Mouse (Mus musculus): ENCODE data around the gene Erf.

Gene Erf

GRCm38 (mm10) chr7:25281166-25281733 is 30.7 kb upstream of the Erf start:
- DNase-seq (ENCODE audit: low read depth, low spot score) = peak; percentile 44

DNA sequence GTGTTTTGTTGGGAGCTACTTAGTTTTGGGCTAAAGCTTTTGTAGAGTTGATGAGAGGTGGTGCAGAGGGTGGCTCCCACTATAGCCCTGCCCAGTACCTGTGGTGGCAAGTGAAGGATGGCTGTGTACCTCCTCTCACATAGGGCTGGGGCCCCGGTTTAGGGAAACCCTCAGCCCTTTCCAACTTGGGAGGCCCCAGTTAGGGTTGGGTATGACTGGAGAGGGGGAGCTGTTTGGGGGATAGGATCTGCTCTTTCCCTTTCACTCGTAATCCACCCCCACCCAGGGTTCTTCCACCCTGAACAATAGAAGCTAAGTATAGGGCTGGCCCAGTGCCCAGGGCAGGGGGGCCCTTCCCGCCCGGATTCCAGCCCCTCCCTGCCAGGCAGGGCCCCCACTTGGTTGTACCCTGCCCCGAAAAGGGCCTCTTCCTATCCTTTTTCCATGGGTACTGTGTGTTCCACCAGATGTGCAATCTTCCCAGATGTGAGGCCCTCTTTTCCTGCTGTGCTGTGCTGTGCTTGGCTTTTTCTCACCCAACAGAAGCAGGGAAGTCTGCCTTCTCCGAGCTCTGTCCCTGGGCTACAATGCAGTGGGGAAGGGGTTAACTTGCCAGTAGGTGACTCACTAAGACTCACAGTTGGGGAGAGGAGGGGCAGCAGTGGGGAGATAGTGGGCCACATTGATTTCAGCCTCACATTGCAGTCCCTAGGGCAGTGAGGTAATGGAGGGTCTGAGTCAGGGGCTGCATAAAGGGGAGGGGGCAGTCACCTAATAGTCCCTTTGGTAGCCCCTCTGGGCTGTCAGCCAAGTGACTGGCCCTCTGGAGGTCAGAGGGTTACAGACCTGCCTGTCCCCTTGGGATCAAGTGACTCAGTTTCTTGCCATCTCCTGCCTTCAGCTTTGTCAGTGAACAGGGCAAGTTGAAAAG is 29.6 kb upstream of the Erf start:
- peak; percentile 90 for DNase-seq (ENCODE audit: low read depth, low spot score)

DNA sequence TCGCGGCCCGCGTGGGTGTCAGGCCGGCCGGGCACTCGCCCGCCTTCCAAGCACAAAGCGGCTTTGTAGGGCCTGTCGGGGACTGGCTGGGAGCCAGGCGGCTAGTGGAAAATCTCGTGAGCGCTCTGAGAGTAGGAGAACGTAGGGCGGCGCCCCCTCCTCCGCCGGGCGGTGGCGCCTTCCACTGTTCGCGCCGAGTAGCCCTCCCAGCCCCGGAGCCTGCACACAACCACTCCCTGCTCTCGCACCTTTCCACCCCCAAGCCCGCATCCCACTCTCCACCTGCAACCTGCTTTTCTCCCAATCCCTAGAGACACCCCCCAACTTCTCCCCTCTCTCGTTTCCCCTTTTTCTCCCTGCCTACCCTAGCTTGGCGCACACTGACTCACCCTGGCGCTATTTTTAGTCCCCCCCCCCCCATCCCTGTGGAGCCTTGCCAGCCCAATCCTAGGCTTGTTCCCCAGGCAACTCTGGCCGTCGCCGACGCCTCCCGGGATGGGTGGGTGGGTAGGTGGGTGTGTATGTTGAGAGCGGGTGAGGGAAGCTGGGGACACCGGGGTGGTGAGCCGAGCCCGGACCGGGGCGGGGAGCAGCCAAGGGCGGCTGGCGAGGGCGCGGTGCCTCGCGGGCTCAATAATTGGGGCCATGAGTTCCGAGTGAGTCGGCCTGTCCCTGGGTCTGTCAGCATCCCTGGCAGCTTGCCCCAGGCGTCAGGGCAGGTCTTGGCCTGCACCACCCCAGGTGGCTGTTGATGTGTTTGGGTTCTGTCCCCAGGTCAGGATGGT is 28.7 kb upstream of the Erf start:
- DNase-seq (ENCODE audit: low read depth, low spot score) = peak; percentile 81

GRCm38 (mm10) chr7:25278341-25279075 is 27.9 kb upstream of the Erf start:
- peak; percentile 93 for DNase-seq (ENCODE audit: low read depth, low spot score)

- no peak for DNase-seq (ENCODE audit: low read depth, low spot score)
These were observed 27.4 kb upstream of the Erf start for GRCm38 (mm10) chr7:25277998-25278340.

DNA sequence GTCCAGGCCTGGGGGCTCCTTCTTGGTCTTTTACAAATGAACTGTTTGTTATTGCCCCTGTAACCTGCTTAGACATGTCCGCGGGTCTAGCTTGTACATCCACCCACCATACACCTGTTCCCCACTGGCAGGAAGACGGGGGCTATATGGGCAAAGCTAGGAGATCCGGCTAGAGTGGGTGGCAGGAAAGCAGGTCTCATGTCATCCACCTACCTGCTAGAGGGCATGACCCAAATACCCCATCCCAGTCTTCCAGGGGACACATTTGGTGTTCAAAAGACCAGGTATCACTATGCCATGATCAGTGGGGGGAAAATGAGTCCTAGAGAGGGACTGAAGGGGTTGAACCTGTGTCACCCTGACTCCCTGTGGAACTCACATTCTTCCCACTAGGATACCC is 26.8 kb upstream of the Erf start:
- DNase-seq (ENCODE audit: low read depth, low spot score) = no peak

DNA sequence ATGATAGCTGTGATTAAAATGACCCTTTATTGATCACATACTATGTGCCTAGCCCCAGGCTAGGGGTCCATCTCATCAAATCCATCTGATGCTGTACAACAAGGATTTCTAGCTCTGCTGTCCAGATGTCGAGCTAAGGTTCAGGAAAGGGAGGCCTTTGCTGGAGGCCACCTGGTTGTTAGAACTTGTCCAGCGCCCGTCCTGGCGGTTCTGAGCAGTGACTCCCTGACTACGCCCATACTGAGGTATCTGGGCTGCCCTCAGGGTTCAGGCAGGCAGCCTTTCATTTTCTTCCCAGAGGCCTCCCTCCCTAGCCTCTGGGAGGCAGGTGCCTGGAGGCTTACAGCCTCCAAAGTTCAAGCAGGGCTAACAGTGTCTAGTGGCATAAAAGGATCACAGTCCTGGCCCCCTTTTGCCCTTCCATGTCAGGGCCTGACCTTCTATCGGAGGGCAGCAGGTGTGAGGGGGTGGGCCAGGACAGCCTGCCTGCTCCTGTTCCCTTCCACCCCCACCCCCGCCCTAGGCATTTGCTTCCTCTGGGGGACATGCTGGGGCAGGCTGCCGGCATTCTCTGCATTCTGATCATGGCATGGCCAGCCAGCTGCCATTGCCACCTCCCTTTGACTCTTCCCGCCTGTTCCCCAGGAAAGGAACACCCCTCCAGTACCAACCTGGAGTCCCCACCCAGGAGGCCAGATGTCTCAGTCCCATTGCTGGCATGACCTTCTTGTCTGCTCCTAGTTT is 25.2 kb upstream of the Erf start:
- no peak for DNase-seq (ENCODE audit: low read depth, low spot score)

GRCm38 (mm10) chr7:25274996-25275395 is 24.4 kb upstream of the Erf start:
- no peak for DNase-seq (ENCODE audit: low read depth, low spot score)

- DNase-seq (ENCODE audit: low read depth, low spot score) = no peak
These were observed 24.0 kb upstream of the Erf start for GRCm38 (mm10) chr7:25274571-25274970.

DNA sequence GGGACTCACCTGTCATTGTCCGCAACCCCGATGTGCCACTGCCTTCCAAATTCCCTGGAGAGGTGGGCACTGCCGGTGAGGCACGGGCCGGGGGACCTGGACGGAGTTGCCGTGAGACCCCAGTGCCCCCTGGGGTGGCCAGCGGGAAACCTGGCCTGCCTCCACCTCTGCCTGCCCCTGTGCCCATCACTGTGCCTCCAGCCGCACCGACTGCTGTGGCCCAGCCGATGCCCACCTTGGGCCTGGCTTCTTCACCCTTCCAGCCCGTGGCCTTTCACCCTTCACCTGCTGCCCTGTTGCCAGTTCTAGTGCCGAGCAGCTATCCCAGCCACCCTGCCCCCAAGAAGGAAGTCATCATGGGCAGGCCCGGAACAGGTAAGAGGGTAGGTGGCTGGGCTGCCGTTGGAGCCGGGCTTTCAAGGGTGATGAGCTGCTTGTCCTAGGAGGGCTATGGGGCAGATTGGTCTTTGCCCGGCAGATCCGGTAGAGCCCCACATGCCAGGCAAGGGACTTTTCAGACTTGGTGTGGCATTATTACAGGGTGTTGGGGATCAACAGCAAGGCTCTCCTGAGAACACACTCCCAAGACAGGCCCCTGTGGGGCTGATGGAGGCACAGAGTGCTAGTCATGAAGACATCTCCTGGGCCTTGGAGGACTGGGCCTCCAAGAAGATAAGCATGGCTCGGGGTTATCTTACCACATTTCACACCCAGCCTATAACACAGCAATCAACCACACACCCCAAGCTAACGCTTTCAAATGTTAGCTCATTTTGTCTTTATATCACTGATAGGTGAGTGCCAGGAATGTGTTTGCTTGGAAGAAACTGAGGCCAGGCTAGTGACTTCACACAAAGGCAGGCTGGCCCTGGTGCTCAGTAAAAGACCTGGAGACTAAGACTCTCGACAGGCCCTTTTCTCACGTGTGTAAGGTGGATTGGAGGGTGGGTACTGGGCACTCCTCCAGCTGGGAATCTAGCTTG is 23.0 kb upstream of the Erf start:
- DNase-seq (ENCODE audit: low read depth, low spot score) = no peak

GRCm38 (mm10) chr7:25272445-25273258 is 22.1 kb upstream of the Erf start:
- no peak for DNase-seq (ENCODE audit: low read depth, low spot score)

DNA sequence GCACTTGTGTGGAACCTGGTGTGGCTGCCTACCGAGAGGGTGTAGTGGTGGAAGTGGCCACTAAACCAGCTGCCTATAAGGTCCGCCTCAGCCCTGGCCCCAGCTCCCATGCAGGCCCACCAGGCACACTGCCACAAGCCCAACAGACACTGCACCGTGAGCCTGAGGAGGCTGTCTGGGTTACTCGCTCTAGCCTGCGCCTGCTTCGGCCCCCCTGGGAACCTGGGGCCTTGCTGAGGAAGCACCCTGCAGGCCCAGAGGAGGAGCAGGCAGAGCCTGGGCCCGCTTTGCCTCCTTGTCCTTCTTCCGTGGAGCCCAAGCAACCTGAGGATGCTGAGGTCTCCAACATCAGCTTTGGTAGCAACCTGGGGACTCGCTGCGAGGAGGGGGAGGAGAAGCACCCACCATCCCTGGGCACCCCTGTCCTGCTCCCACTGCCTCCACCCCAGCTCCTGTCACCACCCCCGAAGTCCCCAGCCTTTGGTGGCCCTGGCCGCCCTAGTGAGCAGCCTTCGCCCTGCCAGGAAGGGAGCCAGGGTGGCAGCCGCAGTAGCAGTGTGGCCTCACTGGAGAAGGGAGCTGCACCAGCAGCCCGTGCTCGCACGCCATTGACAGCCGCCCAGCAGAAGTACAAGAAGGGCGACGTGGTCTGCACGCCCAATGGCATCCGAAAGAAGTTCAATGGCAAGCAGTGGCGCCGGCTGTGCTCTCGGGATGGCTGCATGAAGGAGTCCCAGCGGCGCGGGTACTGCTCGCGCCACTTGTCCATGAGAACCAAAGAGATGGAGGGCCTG is 21.3 kb upstream of the Erf start:
- DNase-seq (ENCODE audit: low read depth, low spot score) = no peak

GRCm38 (mm10) chr7:25270652-25271633 is 20.4 kb upstream of the Erf start:
- no peak for DNase-seq (ENCODE audit: low read depth, low spot score)

- DNase-seq (ENCODE audit: low read depth, low spot score) = no peak
These were observed 19.1 kb upstream of the Erf start for GRCm38 (mm10) chr7:25269545-25270271.

- no peak for DNase-seq (ENCODE audit: low read depth, low spot score)
These were observed 18.5 kb upstream of the Erf start for GRCm38 (mm10) chr7:25269029-25269428.

DNA sequence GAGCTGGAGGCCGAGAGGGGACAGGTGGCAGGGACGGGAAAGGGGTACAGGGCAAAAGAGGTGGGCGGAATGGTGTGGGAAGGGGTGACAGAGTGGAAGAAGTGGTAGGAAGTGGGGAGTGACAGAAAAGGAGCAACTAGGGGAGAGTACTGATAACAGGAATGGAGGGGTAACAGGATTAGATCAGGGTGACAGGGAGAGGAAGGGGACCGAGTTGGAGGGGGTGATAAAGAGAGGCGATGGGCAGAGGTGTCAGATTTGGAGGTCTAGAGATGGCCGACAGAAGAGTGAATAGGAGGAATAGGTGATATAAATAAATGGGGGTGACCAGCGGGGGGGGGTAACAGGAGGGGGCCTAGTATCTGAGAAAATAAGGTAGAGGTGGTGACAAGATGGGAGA is 18.0 kb upstream of the Erf start:
- no peak for DNase-seq (ENCODE audit: low read depth, low spot score)

Measured in 3T3-L1 (cell line).